Mouse (Mus musculus) midbrain, embryonic 14.5 days (tissue): ENCODE data around the gene Zfyve21. TPM values are rescaled to one million over a fixed set of nuclear protein-coding genes. Genes with fewer than 3 reads are reported as not detected.

Experiments used
- ATAC-seq: fragments of 200-750 bp; cut with Nextera tagmentation; 2 replicates; pipeline ENCODE4 v1.8.0; 2017; ENCODE audit warnings: moderate number of reproducible peaks, moderate library complexity; ENCODE audit not compliant: low FRiP score, low TSS enrichment
- DNase-seq: peaks from one replicate; pipeline ENCODE4 v3.0.0-alpha.2; 2015
- H3K27ac ChIP-seq: fragments of 300-500 bp; sonication (generic); replicated peaks from 2 replicates; pipeline ENCODE4 v1.5.1; 2014; ENCODE audit warnings: mild to moderate bottlenecking, low read depth, low read length, moderate library complexity
- H3K27me3 ChIP-seq: fragments of 300-500 bp; sonication (generic); 2 replicates; pipeline ENCODE4 v1.6.1; 2014; ENCODE audit warnings: low read length, control low read depth, mixed read lengths; ENCODE audit not compliant: control insufficient read depth, insufficient read depth
- H3K36me3 ChIP-seq: fragments of 300-500 bp; sonication (generic); 2 replicates; pipeline ENCODE4 v1.6.1; 2014; ENCODE audit warnings: low read length, control low read depth; ENCODE audit not compliant: control insufficient read depth, insufficient read depth
- H3K4me1 ChIP-seq: fragments of 300-500 bp; sonication (generic); 2 replicates; pipeline ENCODE4 v1.6.1; 2014; ENCODE audit warnings: mild to moderate bottlenecking, antibody characterized with exemption, low read length, control low read depth; ENCODE audit not compliant: control insufficient read depth, insufficient read depth
- H3K4me2 ChIP-seq: fragments of 300-500 bp; sonication (generic); 2 replicates; pipeline ENCODE4 v1.6.1; 2014; ENCODE audit warnings: mild to moderate bottlenecking, low read length, moderate library complexity
- H3K4me3 ChIP-seq: fragments of 300-500 bp; sonication (generic); replicated peaks from 2 replicates; pipeline ENCODE4 v1.5.1; 2014; ENCODE audit warnings: low read depth, low read length
- H3K9ac ChIP-seq: fragments of 300-500 bp; sonication (generic); replicated peaks from 2 replicates; pipeline ENCODE4 v1.6.1; 2014; ENCODE audit warnings: mild to moderate bottlenecking, low read length, moderate library complexity
- H3K9me3 ChIP-seq: fragments of 300-500 bp; sonication (generic); 2 replicates; pipeline ENCODE4 v1.6.1; 2016; ENCODE audit warnings: low read length, control low read depth, mixed read lengths; ENCODE audit not compliant: control insufficient read depth
- WGBS: fragments of 180-500 bp; shearing (Covaris S2); extraction: QIAGEN DNeasy Blood & Tissue Kit; methylation state at CpG from one replicate; pipeline ENCODE4 v1.1.7; 2014; 5-methylcytosine and 5-hydroxymethylcytosine counted together
- polyA plus RNA-seq: library from polyadenylated mRNA; unstranded; fragments of >200 nt; fragmentation: Nextera tagmentation; extraction: Ambion mirVana; gene quantifications from 2 replicates; pipeline ENCODE4 v1.2.1, GENCODE M21; 2014

Gene Zfyve21
- polyA plus RNA-seq, 1 experiment from 2014 or later: 33.7 TPM

DNA sequence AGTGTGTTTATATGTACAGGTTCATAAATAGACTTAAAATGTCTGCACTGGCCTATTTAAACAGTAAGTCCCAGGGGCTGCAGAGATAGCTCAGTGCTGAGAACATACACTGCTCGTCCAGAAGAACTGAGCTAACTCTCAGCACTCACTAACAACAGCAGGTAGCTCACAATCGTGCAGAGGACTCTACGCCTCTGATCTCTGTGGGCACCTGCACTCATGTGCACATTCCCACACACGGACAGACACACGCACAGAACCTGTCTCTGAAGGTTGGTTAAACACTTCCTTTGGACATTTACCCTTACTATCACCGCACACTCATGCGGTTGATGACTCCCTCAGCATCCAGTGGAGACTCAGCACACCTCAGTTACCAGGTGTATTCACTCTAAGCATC, 56.8 kb downstream of the Zfyve21 start:
- 90% methylated on average over 7 of the region's 7 CpGs for WGBS
- H3K4me3 ChIP-seq: no peak overlapping the region
- DNase-seq: no peak

DNA sequence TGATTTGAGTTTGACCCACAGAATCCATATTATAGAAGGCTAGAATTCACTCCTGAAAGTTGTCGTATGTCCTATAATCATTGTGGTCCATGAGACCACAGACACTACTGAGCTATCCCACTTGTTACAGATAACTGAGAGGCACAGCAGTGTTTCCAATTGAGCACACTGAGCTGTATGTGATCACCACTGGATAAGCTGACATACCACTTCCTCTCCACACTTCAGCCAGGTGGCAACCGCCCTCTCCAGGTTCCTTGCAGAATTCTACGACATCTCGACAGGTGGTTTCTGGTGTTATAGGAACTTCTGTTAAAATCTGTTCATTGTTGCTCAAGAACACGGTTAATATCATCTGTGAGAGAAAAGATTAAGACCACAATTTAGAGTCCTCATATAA, 58.1 kb downstream of the Zfyve21 start:
- H3K27ac ChIP-seq: no peak overlapping the region
- H3K4me3 ChIP-seq: no peak overlapping the region
- H3K9me3 ChIP-seq: no peaks in the 10 kb centered on the region
- H3K36me3 ChIP-seq: peaks cover 14% of the 10 kb centered on the region
- no peak overlapping the region for H3K9ac ChIP-seq
- H3K27me3 ChIP-seq: no peaks in the 10 kb centered on the region
- DNase-seq (no peak), ATAC-seq (no peak)
- WGBS: 92% methylated on average over 5 of the region's 5 CpGs
- H3K4me1 ChIP-seq: no peaks in the 10 kb centered on the region
- no peak overlapping the region for H3K4me2 ChIP-seq

More for the DNA sequence above, 56.8 kb downstream of the Zfyve21 start:
- Histone ChIP-seq H3K27ac (no peak overlapping the region), H3K4me1 (no peaks in the 10 kb centered on the region), H3K4me2 (no peak overlapping the region), H3K36me3 (peaks cover 17% of the 10 kb centered on the region), H3K9me3 (no peaks in the 10 kb centered on the region), H3K27me3 (no peaks in the 10 kb centered on the region), H3K9ac (no peak overlapping the region)
- ATAC-seq: no peak

GRCm38 (mm10) chr12:111874601-111875140, 60.7 kb downstream of the Zfyve21 start:
- ATAC-seq (no peak), DNase-seq (no peak)
- Histone ChIP-seq H3K36me3 (peaks cover 13% of the 10 kb centered on the region), H3K4me2 (no peak overlapping the region), H3K4me1 (no peaks in the 10 kb centered on the region), H3K27ac (no peak overlapping the region), H3K27me3 (no peaks in the 10 kb centered on the region), H3K9me3 (no peaks in the 10 kb centered on the region), H3K4me3 (no peak overlapping the region), H3K9ac (no peak overlapping the region)
- 82% methylated on average over 1 of the region's 1 CpGs for WGBS

GRCm38 (mm10) chr12:111875499-111875898, 61.5 kb downstream of the Zfyve21 start:
- ATAC-seq: no peak
- no peak for DNase-seq
- no peaks in the 10 kb centered on the region for H3K9me3 ChIP-seq
- no peak overlapping the region for H3K27ac ChIP-seq
- peaks cover 10% of the 10 kb centered on the region for H3K36me3 ChIP-seq
- no peak overlapping the region for H3K4me2 ChIP-seq
- 84% methylated on average over 3 of the region's 3 CpGs for WGBS
- H3K4me1 ChIP-seq: no peaks in the 10 kb centered on the region
- H3K4me3 ChIP-seq: no peak overlapping the region
- no peak overlapping the region for H3K9ac ChIP-seq
- H3K27me3 ChIP-seq: no peaks in the 10 kb centered on the region

DNA sequence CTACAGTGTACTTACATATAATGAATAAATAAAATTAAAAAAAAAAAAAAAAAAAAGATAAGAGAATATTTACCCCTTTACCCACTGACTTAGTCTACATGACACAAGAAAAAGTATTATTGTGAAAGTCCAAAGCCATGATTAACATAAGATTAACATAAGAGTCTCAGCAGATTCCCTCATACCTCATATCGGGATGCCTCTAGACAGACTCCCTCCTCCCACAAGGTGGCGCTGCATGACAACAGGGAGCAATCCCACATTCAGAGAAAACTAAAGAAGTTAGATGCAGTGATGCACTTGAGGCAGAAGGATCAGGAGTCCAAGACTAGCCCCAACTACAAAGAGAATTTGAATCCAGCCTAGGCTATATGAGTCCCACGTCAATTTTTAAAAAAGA, 64.2 kb downstream of the Zfyve21 start:
- Histone ChIP-seq H3K4me1 (no peaks in the 10 kb centered on the region), H3K27me3 (no peaks in the 10 kb centered on the region), H3K4me2 (no peak overlapping the region), H3K4me3 (no peak overlapping the region), H3K9ac (no peak overlapping the region), H3K36me3 (no peaks in the 10 kb centered on the region), H3K9me3 (no peaks in the 10 kb centered on the region), H3K27ac (no peak overlapping the region)
- peak; percentile 43; the same call in 1 of the 2 replicates for ATAC-seq
- DNase-seq: peak; percentile 90
- WGBS: 15% methylated on average over 3 of the region's 3 CpGs

Other genes starting within 250 kb of the Zfyve21 start
- 64.0 and 76.7 TPM in 2 replicates for gene Mark3, start 239.6 kb upstream of the Zfyve21 start, polyA plus RNA-seq
- 1,414 and 1,526 TPM in 2 replicates for gene Ckb, start 141.8 kb upstream of the Zfyve21 start, polyA plus RNA-seq
- gene Trmt61a, start 136.1 kb upstream of the Zfyve21 start, polyA plus RNA-seq: 7.0 and 8.0 TPM in 2 replicates
- gene Bag5, start 100.9 kb upstream of the Zfyve21 start, polyA plus RNA-seq: 67.3 and 72.9 TPM in 2 replicates
- 57.6 and 66.0 TPM in 2 replicates for gene Apopt1, start 100.9 kb upstream of the Zfyve21 start, polyA plus RNA-seq
- gene Klc1, start 55.3 kb upstream of the Zfyve21 start, polyA plus RNA-seq: 621 and 628 TPM in 2 replicates
- 2.3 and 3.2 TPM in 2 replicates for gene Xrcc3, start 297 bp upstream of the Zfyve21 start, polyA plus RNA-seq
- 36.2 and 38.1 TPM in 2 replicates for gene Ppp1r13b, start 93.9 kb downstream of the Zfyve21 start, polyA plus RNA-seq
- gene Atp5mpl, start 152.8 kb downstream of the Zfyve21 start, polyA plus RNA-seq: 644 and 890 TPM in 2 replicates
- gene Tdrd9, start 157.4 kb downstream of the Zfyve21 start, polyA plus RNA-seq: 0.42 and 0.46 TPM in 2 replicates
- not detected in 2 replicates for gene Rd3l, start 167.1 kb downstream of the Zfyve21 start, polyA plus RNA-seq